Mouse (Mus musculus): ENCODE results near the gene Gm43302.
"Not testable (repeated sequence)": the region's sequence is repeated elsewhere in the genome, so short reads cannot be mapped to it uniquely, and the experiment has no call there.

Gm43302 gene

DNA sequence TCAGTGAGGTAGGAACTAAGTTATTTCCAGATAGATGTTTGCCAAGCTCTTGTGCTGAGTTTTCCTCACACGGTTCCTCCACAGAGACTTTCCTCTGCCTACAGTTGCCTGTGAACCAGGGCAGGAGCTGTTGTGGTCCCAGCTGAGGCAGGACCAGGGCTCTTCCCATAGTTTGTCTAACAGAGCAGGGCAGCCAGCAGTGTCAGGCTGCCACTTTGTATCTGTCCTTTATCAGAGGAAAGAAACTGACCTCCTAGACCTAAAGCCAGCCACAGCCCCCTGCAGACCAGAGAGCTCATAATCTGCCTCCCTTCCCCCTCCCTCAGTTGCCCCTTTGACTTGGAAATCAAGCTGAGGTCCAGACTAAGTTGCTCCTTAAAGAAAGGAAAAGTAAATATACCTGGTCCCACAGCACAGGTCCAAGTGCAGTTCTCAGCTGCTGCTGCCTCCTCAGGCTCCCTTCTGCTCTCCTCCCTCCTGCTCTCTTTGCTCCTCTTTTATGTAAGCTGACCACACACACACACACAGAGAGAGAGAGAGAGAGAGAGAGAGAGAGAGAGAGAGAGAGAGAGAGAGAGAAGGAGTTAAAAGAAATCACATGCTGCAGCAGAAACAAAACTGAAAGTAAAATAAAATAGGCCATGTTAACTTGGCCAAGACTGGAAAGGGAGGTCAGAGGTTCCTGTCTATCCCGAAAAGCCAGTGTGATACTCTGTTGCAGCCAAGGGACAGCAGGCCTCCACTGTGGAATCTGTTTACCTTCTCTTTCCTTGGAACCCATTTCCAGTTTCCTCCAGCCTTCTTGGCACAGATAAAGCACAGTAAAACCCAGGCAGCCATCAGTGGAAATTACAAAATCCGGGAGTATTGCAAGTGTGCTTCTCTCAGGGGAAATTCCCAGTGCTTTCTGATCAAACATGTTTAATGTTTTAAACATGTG is at the start of gene Gm43302, which contains the start of gene Gbp6:
Gm43302 (minus strand) TSS at position 470 of the 940 bp plus-strand sequence.
Gbp6 (minus strand) TSS at position 473 of the 940 bp plus-strand sequence.
- DNase-seq (ENCODE audit: low read depth) = not testable (repeated sequence)

DNA sequence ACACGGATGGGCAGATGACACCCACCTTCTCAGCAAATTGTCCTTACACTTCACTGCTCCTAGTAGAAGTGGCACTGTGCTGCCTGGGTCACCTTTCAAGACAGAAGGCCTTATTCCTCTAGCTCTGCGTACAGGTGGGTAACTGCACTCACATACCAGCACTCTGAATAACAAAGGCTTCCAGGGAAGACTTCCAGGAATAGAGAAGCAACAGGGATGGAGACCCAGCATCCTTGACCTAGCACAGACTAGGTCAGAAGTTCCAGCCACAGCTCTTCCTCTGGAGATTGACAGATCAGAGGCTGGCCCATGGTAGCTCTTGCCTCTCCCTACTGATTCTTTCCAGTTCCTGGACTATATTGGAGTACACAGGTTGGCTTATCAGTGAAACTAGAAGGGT is 47.8 kb upstream of the Gm43302 start:
- no peak for DNase-seq (ENCODE audit: low read depth)

DNA sequence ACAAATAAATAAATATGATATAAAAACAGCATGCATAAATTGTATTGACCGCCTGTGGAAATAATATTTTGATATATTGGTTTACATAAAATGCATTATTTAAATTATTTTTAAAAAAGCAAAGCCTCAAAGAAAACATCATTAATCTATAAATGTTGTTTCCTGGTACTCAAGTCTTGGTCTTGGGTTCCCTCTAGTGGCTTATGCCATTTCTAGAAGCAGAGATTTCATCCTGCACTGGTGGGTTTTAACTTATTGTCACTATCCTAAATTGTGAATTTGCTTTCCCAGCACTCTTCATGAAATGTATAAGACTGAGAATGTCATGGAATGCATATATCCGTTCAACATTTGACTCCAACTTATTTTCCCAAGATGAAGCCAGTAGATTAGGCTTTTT is 29.0 kb upstream of the Gm43302 start:
- DNase-seq (ENCODE audit: low read depth) = no peak

DNA sequence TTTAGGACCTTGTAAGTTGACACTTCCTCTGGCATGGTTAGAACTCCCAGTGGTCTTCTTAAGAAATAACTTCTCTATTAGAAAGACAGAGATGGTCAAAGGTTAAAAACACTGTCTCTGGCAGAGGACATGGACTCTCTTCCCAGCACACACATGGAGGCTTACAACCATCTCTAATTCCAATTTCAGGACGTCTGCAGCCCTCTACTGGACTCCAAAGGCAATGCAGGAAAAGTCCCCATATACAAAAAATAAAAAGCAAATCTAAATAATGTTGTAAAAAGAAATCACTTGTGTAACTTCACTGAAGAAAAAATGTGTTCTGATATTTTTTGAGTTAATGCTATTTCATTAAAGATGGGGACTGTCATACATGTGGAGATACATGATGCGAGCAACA is 17.4 kb upstream of the Gm43302 start:
- DNase-seq (ENCODE audit: low read depth) = no peak

DNA sequence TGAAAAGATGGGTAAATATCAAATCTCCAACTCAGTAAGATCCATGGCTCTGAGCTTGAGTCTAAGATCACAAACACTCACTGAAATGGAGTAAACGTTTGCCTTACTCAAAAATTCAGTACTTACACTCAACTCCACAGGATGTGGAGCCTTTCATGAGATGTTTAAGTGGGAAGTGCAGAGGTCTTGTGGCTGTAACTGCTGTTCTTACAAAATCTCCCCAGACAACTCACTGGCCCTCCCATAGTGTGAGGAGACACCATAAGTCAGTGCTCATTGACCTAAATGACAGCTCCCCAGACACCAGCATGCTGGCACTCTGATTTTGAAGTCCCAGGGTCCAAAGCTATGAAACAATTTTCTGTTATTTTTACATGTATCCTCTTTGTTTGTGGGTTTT is 15.7 kb upstream of the Gm43302 start:
- DNase-seq (ENCODE audit: low read depth) = not testable (repeated sequence)

DNA sequence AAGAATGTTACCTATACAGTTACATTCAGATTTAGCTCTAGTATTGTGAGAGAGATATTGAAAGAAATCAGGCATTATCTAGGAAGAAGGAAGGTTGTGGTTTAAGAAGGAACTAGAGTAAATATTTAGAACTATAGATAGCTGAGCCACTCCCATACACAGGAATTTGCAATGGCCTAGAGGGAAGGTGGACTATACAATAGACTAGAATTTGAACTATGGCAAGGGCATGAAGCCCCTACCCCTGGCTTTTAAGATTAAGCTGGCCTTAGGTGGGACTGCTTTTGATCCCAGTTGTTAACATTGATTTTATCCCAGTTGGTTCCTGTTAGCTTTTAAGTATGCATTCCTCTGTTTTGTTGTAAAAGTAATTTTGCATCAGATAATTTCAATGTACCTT is 13.5 kb upstream of the Gm43302 start:
- DNase-seq (ENCODE audit: low read depth) = not testable (repeated sequence)

DNA sequence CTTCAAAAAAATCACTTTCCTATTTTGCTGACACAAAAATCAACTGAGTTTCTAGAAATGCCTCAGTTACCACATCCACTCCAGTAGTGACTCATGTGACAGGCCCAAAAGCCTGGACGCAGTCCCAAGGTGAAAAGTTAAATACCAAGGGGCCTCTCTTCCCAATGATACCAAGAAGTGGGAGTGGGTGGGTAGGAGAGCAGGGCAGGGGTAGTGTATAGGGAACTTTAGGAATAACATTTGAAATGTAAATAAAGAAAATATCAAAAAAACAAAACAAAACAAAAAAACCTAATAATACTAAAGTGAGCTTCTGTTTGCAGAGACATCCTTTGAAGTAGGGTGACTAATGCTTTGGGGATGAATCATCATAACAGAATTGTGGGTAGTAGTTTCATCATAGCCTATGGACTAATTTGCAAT is 12.7 kb upstream of the Gm43302 start:
- no peak for DNase-seq (ENCODE audit: low read depth)

DNA sequence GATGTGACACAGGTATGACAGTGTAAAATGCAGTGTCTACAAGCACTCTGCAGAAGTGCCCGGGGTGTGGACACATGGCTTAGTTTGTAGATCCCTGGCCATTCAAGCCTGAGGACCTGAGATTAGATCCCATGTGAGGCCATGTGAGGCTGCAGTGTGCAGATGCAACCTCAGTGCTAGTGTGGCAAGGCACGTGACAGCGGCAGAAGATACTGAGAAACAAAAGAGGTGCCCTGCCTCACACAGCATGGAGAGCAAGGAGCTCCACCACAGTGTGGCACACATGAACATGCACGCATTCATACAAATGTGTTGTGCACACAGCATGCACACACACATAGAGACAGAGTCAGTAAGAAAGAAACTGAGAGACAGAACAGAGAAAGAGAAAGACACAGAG is 12.2 kb upstream of the Gm43302 start:
- not testable (repeated sequence) for DNase-seq (ENCODE audit: low read depth)

DNA sequence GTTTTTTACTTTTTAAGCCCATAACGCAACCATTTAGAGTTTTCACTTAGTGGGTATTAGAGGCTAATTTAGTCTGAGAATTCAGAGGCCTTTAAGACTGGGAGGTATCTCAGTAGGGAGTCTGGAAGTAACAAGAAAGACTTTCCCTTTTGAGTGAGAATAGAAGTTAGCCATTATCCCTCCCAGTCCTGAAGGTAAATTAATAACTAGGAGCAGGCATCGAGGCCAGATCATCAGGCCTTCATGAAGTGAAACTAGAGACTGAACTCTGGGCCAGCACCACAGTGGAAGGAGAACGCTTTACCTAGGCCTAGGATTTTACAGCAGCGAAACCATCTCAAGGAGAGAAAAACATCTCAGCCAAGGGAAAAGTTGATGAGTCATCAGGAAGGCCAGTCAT is 8.5 kb upstream of the Gm43302 start:
- DNase-seq (ENCODE audit: low read depth) = no peak

DNA sequence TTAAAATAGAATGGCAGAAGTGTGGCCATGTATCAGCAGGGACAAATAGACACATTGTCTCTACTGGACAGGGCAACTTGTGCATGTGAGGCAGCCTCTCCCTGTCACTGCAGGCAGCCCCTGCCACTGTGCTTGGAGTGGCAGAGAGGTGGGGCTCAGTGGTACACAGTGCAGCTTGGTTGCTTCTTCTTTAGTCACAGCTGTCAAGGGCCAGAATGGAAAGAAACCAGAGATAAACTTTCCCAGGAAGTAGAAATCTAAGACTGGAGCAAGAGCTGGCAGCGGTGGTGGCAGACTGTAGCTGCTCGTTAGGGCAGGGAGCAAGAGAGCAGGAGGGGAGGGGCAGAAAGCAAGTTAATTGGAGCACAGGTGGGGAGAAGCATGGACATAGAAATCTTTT is 8.0 kb upstream of the Gm43302 start:
- no peak for DNase-seq (ENCODE audit: low read depth)

DNA sequence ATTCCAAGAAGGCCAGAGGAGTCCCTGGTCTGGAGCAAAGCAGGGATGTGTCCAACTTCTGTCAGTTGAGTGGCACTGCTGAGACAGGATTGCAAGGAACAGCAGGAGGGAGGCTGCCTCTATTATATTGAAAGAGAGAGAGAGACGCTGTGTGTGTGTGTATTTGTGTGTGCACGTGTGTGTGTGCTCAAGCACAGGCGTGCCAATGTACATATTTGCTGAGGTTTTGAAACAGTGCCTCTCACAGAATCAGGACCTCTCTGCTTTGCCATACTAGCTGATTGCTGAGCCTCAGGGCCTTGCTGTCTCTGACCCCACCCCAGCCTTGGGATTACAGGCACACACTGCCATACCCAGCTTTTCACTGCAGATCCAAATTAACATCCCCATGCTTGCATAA is 2.3 kb upstream of the Gm43302 start:
- DNase-seq (ENCODE audit: low read depth) = no peak

DNA sequence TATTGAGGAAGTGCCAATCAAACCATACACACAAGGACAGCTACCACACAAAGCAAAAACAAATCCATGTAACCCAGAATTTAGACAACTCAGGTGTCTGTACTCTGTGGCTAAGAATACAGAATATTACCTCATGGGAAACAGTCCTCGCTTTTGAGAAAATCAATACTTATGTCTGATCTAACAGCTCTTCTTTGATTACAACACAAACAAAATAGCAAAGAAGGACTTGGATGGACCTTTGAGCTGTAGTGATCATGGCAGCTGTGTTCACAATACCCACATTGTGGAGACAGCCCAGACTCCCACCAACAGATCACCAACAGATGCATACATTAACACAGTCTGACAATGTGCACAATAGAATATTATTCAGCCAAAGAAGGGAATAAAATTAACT is 1.0 kb downstream of the Gm43302 start:
- no peak for DNase-seq (ENCODE audit: low read depth)

DNA sequence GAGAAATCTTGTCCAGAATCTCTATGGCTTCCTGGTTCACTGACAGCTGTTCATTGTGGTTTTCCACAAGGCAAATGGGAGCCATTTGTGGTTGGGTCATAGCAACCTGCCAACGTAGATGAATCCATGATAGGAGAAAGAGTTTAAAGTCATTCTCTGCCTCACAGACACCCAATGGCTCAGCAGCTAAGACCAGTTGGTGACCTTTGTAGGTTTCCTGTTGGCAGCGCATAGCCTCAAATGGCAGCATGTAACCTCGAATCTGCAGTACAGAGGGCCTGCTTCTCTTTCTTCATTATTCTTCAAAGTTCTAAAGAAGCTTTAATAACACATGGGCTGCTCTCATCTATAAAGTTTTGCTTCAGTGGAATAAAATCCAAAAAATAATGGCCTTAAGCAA is 2.6 kb downstream of the Gm43302 start:
- not testable (repeated sequence) for DNase-seq (ENCODE audit: low read depth)

DNA sequence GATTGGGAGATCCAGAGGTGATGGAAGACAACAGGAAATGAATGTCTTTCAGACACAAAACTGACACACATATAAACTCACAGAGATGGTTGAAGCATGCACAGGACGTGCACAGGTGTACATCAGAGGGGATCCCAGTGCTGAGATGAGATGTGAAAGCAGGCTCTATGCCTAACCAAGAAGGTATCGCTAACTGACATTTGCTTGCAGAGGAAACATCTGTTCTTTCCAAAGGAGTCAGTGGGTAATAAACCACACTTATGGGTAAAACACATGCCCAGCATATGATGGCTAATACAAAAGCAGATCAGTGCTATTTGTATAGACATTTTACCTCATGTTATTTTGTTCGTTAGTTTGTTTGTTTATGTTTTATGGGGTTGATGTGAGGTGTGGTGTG is 32.8 kb downstream of the Gm43302 start:
- DNase-seq (ENCODE audit: low read depth) = not testable (repeated sequence)

DNA sequence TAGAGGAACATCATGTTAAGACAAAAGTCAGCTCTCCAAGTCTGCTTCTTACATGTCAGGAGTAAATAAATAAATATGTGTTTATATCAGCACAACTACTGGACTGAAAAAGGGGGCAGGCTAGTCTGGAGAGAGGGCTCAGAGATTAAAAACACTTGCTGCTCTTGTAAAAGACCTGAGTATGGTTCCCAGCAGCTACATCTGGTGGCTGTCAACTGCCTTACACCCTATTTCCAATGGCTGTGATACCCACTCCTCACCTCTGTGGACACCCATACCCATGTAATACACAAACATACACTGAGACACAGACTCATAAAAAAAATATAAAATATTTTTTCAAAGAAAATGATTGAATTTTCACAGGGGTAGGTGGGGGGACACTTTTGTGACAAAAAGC is 41.0 kb downstream of the Gm43302 start:
- no peak for DNase-seq (ENCODE audit: low read depth)

DNA sequence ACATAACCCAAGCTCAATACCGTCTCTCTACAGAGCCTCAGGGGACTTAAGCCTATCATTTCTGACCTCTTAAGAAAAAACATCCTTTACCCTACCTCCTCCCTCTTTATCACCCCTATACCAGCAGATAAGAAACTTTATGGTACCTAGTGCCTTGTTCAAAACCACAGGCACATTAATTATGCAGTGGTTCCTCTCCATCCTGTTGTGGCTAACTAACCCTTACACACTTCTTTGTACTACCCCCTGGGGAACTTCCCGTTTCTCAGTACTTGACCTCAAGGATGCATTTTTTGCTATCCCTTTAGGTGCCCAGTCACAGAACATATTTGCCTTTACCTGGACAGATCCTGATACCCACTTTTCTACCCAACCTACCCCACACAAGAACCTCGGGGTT is 48.8 kb downstream of the Gm43302 start:
- not testable (repeated sequence) for DNase-seq (ENCODE audit: low read depth)

DNA sequence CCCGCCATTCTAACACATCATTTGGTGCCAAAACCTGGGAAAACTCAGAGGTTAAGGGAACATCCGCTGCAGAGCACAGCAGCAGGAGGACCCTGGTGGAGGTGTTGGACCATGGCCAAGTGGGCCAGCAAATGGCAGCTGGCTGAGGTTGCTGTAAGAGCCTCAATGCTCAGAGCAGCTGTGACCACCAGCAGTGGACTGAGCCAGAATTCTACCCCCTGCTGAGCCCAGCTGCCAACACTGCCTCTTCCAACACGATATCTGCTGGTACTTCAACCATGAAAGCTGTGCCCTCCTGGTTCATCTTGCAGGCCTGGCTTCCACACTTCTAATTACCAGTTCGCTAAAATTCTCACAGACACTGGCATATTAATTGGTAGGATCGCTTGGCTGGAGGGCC is 52.5 kb downstream of the Gm43302 start:
- DNase-seq (ENCODE audit: low read depth) = not testable (repeated sequence)

DNA sequence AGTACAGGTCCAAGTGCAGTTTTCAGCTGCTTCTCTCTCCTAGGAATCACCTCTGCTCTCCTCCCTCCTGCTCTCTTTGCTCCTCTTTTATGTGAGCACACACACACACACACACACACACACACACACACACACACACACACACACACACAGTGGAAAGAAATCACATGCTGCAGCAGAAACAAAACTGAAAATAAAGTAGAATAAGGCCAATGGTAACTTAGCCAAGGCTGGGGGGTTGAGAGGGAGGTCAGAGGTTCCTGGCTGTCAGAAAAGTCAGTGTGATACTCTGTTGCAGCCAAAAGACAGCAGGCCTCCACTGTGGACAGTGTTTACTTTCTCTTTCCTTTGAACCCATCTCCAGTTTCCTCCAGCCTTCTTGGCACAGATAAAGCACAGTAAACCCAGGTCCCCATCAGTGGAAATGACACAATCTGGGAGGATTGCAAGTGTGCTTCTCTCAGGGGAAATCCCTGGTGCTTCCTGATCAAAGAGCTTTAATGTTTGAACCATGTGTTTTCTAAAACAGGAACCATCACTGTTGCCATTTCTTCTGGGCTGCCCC is 53.9 kb downstream of the Gm43302 start, which contains the start of gene Gbp10:
Gbp10 (minus strand) TSS at position 51 of the 565 bp plus-strand sequence.
- DNase-seq (ENCODE audit: low read depth) = not testable (repeated sequence)

DNA sequence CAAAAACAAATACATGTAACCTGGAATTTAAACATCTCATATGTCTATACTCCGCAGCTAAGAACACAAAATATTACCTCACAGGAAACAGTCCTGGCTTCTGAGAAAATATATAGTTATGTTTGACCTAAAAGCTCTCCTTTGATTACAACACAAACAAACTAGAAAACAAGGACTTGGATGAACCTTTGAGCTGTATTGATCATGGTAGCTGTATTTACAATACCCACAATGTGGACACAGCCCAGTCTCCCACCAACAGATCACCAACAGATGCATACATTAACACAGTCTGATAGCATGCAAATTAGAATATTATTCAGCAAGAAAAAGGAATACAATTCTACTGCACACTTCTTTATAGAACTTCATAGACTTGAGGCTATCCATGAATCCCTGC is 55.1 kb downstream of the Gm43302 start:
- not testable (repeated sequence) for DNase-seq (ENCODE audit: low read depth)

DNA sequence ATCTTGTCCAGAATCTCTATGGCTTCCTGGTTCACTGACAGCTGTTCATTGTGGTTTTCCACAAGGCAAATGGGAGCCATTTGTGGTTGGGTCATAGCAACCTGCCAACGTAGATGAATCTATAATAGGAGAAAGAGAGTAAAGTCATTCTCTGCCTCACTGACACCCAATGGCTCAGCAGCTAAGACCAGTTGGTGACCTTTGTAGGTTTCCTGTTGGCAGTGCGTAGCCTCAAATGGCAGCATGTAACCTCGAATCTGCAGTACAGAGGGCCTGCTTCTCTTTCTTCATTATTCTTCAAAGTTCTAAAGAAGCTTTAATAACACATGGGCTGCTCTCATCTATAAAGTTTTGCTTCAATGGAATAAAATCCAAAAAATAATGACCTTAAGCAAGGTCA is 57.5 kb downstream of the Gm43302 start:
- DNase-seq (ENCODE audit: low read depth) = not testable (repeated sequence)

DNA sequence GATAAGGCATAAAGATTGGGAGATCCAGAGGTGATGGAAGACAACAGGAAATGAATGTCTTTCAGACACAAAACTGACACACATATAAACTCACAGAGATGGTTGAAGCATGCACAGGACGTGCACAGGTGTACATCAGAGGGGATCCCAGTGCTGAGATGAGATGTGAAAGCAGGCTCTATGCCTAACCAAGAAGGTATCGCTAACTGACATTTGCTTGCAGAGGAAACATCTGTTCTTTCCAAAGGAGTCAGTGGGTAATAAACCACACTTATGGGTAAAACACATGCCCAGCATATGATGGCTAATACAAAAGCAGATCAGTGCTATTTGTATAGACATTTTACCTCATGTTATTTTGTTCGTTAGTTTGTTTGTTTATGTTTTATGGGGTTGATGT is 84.5 kb downstream of the Gm43302 start:
- not testable (repeated sequence) for DNase-seq (ENCODE audit: low read depth)

DNA sequence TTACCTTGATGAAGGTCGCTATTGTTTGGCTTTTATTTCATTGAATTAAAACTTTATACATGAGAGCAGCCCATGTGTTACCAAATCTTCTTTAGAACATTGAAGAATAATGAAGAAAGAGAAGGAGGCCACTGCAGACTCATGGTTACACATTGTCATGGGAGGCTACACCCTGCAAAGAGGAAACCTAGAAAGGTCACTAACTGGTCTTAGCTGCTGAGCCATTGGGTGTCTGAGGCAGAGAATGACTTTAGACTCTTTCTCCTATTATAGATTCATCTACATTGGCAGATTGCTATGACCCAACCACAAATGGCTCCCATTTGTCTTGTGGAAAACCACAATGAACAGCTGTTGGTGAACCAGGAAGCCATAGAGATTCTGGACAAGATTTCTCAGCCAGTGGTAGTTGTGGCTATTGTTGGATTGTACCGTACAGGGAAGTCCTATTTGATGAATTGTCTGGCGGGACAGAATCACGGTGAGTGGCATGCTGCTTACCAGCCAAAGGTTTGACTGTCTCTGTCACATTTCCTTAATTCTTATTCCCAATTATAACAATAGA is 92.6 kb downstream of the Gm43302 start:
- not testable (repeated sequence) for DNase-seq (ENCODE audit: low read depth)

DNA sequence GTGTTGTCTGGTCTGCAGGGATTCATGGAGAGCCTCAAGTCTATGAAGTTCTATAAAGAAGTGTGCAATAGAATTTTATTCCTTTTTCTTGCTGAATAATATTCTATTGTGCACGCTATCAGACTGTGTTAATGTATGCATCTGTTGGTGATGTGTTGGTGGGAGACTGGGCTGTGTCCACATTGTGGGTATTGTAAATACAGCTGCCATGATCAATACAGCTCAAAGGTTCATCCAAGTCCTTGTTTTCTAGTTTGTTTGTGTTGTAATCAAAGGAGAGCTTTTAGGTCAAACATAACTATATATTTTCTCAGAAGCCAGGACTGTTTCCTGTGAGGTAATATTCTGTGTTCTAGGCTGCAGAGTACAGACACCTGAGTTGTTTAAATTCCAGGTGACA is 94.3 kb downstream of the Gm43302 start:
- not testable (repeated sequence) for DNase-seq (ENCODE audit: low read depth)

Measured in c-Kit-positive CD71-negative TER-119-negative erythroid progenitor cells, embryonic 14.5 days (primary cell).